Mouse (Mus musculus): ENCODE results near the gene Fut11. TPM values are rescaled to one million over a fixed set of nuclear protein-coding genes. Genes with fewer than 3 reads are reported as not detected.

Fut11 gene
- total and polyA plus RNA-seq, 3 experiments, result 0.69 to 1.8 TPM; not detected in 1

GRCm38 (mm10) chr14:20725660-20726339 is 31.0 kb downstream of the Fut11 start:
- no peaks in the 10 kb centered on the region for H3K27me3 ChIP-seq (ENCODE audit: control insufficient read depth in 1 of 2, insufficient read depth in 2 of 2, low read length in 2 of 2)
- no peak for DNase-seq (ENCODE audit: low read depth, low spot score)
- H3K4me1 ChIP-seq (ENCODE audit: control insufficient read depth in 1 of 2, insufficient read depth in 2 of 2, low read length in 2 of 2), result peaks cover 20 to 24% of the 10 kb centered on the region in 2 experiments
- no peaks in the 10 kb centered on the region for H3K9me3 ChIP-seq (replicated peaks; ENCODE audit: insufficient read depth, low read length)
- peaks cover 34% of the 10 kb centered on the region for H3K79me2 ChIP-seq (ENCODE audit: control insufficient read depth, insufficient read depth, low read length, poor library complexity)
- peaks cover 39 to 71% of the 10 kb centered on the region in 2 experiments for H3K36me3 ChIP-seq (ENCODE audit: control insufficient read depth in 1 of 2, insufficient read depth in 2 of 2, low read length in 2 of 2)
- peak overlapping the region in 1 of 2 experiments; percentile 17; a peak in 1 of 4 replicates for H3K4me3 ChIP-seq (ENCODE audit: control insufficient read depth in 1 of 2, insufficient read depth in 1 of 2, low read depth in 2 of 2, low read length in 2 of 2)
- peak overlapping the region; percentile 31 for H3K9ac ChIP-seq (ENCODE audit: control insufficient read depth, low read depth, low read length, poor library complexity, severe bottlenecking)
- no peak for TF ChIP-seq HCFC1 (IDR thresholded peaks at IDR 0.05; ENCODE audit: low read depth, low read length)
- 0 out of 2 replicates have a peak, but pooled peaks have one; percentile 10 for TF ChIP-seq SIN3A (IDR thresholded peaks at IDR 0.05; ENCODE audit: low read length)
- peak overlapping the region; percentile 55 for H3K27ac ChIP-seq (ENCODE audit: control insufficient read depth, low read depth, low read length)

GRCm38 (mm10) chr14:20729871-20730270 is 35.1 kb downstream of the Fut11 start:
- Histone ChIP-seq H3K27ac (ENCODE audit: control insufficient read depth, low read depth, low read length) (peak overlapping the region; percentile 99), H3K79me2 (ENCODE audit: control insufficient read depth, insufficient read depth, low read length, poor library complexity) (peaks cover 45% of the 10 kb centered on the region), H3K4me3 (ENCODE audit: control insufficient read depth in 1 of 2, insufficient read depth in 1 of 2, low read depth in 2 of 2, low read length in 2 of 2) (peak overlapping the region; percentile 34 to 67), H3K9ac (ENCODE audit: control insufficient read depth, low read depth, low read length, poor library complexity, severe bottlenecking) (peak overlapping the region; percentile 96), H3K4me1 (ENCODE audit: control insufficient read depth in 1 of 2, insufficient read depth in 2 of 2, low read length in 2 of 2) (peaks cover 43 to 48% of the 10 kb centered on the region in 2 experiments), H3K36me3 (ENCODE audit: control insufficient read depth in 1 of 2, insufficient read depth in 2 of 2, low read length in 2 of 2) (peaks cover 59 to 62% of the 10 kb centered on the region in 2 experiments), H3K9me3 (replicated peaks; ENCODE audit: insufficient read depth, low read length) (no peaks in the 10 kb centered on the region), H3K27me3 (ENCODE audit: control insufficient read depth in 1 of 2, insufficient read depth in 2 of 2, low read length in 2 of 2) (no peaks in the 10 kb centered on the region)
- TF ChIP-seq POLR2A (IDR thresholded peaks at IDR 0.05; ENCODE audit: control insufficient read depth in 1 of 2, insufficient read depth in 1 of 2, low read depth in 1 of 2, low read length in 2 of 2, poor library complexity in 1 of 2) (0 out of 4 replicates have a peak, but pooled peaks of 1 of the 2 experiments have one; percentile 30), ZNF384 (IDR thresholded peaks at IDR 0.05; ENCODE audit: low read depth, low read length) (no peak), GATA1 (IDR thresholded peaks at IDR 0.05; ENCODE audit: low read depth, low read length) (no peak), MYB (IDR thresholded peaks at IDR 0.05; ENCODE audit: low read depth, low read length) (no peak), HCFC1 (IDR thresholded peaks at IDR 0.05; ENCODE audit: low read depth, low read length) (no peak), JUND (IDR thresholded peaks at IDR 0.05; ENCODE audit: low read depth, low read length) (no peak), BHLHE40 (IDR thresholded peaks at IDR 0.05; ENCODE audit: borderline replicate concordance, low read depth, low read length) (no peak), MAZ (IDR thresholded peaks at IDR 0.05; ENCODE audit: low read depth, low read length) (no peak), MAFK (IDR thresholded peaks at IDR 0.05; ENCODE audit: borderline replicate concordance, low read depth, low read length) (no peak), SIN3A (IDR thresholded peaks at IDR 0.05; ENCODE audit: low read length) (no peak), CHD2 (IDR thresholded peaks at IDR 0.05; ENCODE audit: low read length) (no peak), TCF12 (IDR thresholded peaks at IDR 0.05; ENCODE audit: low read depth, low read length) (0 out of 2 replicates have a peak, but pooled peaks have one; percentile 6), CHD1 (IDR thresholded peaks at IDR 0.05; ENCODE audit: low read depth, low read length) (no peak), RCOR1 (IDR thresholded peaks at IDR 0.05; ENCODE audit: low read depth, low read length) (0 out of 2 replicates have a peak, but pooled peaks have one; percentile 4), ZC3H11A (IDR thresholded peaks at IDR 0.05; ENCODE audit: low read depth, low read length) (no peak)
- DNase-seq (ENCODE audit: low read depth, low spot score), result no peak

All from MEL (cell line).